Mouse (Mus musculus): ENCODE results near the gene Baiap2l1.

The Baiap2l1 gene

GRCm38 (mm10) chr5:144222811-144223502, 135.0 kb downstream of the Baiap2l1 start:
- DNase-seq, result peak; percentile 26

DNA sequence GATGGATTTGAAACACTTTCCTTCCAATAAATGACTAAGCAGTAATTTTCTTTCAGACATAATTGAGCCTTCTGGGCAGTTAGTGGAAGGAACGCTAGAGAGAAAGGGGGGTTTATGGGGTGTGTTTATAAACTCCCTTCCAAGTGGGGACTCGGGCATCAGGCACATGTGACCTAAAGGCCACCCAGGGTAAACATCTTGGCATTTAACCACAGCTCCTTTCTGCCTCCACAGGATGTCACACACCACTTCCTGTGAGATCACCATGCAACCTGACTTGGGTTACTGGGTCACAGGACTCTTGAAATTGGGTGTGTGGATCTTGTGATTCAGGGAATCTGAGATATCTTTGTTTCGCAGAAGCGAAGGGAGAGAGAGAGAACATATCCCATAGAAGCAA, 136.6 kb downstream of the Baiap2l1 start:
- DNase-seq, result no peak

GRCm38 (mm10) chr5:144219936-144220335, 138.0 kb downstream of the Baiap2l1 start:
- no peak for DNase-seq

GRCm38 (mm10) chr5:144219306-144219705, 138.6 kb downstream of the Baiap2l1 start:
- no peak for DNase-seq

GRCm38 (mm10) chr5:144218061-144218460, 139.9 kb downstream of the Baiap2l1 start:
- DNase-seq, result no peak

DNA sequence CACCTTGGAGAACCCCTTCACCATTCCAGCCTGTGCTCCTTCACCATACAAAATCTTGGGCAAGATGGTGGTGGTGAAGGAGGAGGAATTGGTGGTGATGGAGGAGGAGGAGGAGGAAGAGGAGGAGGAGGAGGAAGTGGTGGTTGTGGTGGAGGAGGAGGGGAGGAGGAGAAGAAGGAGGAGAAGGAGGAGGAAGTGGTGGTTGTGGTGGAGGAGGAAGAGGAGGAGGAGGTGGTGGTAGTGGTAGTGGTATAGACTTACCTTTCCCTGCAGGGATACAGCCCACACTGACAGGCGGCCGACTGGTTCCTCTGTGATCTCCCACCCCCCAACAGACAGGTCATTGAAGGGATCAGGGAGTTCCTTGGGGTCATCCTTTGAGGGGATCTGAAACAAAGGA, 141.9 kb downstream of the Baiap2l1 start:
- no peak for DNase-seq

Data from liver (tissue).